Mouse (Mus musculus) induced T-regulatory cell, adult 2 months (primary cell): ENCODE results near the gene Rnf152.

Experiments
- DNase-seq: peaks from one replicate; pipeline ENCODE4 v3.0.0-alpha.2; 2012; ENCODE audit warnings: low read depth

Gene Rnf152

DNA sequence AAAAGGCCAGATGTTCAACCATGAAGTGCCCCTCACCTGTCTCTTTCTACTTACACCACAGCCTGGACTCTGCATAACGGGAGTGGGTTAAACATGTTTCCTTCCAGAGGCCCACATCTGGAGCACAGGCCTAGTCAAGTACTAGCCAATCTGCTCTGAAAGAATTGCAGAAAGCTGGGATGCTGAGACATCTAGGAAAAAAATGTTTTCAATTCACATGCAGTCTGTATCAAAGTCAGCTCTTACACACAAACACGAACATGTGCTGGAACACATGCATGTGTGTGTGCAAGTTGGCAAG lies 44.0 kb downstream of the Rnf152 start:
- DNase-seq, result no peak

DNA sequence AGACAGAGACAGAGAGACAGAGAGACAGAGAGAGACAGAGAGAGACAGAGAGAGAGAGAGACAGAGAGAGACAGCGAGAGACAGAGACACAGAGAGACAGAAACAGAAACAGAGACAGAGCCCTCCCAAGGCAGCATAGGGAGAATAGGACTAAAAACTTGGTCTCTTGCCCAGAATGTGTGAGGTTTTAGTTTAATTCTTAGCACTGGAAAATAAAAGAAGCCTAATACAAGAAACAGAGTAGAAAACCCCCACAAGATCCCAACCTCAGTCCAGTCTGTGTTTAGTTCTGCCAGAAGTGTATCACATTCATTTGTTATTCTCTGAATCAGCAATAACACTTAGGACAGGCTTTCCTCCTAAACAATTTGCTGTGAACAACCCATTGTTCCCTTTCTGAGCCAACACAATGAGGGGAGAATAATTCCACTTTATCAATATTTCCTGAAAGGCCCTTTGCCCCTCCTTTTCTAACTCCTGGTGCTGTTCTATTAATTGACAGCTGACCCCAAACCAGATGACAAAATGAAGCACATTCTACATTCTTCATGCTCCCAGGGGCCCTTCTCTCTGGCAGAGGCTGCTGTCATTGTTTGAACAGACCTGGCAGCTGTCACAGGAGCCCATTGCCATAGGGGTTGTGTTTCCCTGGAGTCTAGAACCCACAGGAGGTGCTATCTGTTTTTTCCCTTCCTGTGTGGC lies 44.5 kb downstream of the Rnf152 start:
- no peak for DNase-seq

GRCm38 (mm10) chr1:105302164-105302563 lies 54.3 kb downstream of the Rnf152 start:
- DNase-seq, result no peak

DNA sequence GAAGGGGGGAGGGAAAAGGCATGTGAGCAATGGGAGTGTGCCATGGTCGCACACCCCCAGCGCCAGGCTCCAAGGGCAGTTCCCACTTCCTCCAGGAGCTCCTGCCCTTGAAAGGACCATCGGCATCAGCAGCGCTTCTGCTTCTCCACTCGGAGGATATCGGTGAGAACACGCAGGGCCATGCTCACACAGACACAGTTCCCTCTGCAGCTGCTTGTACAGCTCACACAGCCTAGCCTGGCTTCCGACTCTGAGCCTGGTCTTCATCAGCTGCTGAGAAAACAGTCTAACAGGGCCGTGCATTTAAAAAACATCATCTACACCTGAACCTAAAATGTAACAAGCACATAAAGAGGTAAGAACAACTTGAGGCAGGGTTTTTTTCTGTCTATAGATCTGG lies 54.7 kb downstream of the Rnf152 start:
- DNase-seq, result no peak

- DNase-seq, result peak; percentile 37
Measured at GRCm38 (mm10) chr1:105291859-105292258, 64.7 kb downstream of the Rnf152 start.

- no peak for DNase-seq
Measured at GRCm38 (mm10) chr1:105287536-105287935, 69.0 kb downstream of the Rnf152 start.

DNA sequence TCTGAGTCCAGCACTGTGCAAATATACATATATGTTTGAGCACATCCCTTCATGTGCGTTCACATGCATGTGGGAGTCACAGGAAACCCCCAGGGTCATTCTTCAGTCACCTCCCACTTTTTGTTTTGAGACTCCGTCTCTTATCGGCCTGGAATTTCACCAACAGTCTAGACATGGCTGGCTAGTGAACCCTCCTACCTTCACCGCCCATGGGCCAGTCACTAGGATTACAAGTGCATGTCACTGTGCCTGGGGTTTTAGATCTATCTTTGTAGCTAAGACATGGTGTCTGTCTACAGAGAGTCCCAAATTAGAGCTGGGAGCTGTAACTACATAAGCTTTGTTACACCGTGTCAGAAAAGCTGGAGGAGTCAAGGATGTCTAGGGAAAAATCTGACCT lies 69.6 kb downstream of the Rnf152 start:
- DNase-seq, result no peak

- DNase-seq, result no peak
Measured at GRCm38 (mm10) chr1:105285001-105285400, 71.5 kb downstream of the Rnf152 start.

DNA sequence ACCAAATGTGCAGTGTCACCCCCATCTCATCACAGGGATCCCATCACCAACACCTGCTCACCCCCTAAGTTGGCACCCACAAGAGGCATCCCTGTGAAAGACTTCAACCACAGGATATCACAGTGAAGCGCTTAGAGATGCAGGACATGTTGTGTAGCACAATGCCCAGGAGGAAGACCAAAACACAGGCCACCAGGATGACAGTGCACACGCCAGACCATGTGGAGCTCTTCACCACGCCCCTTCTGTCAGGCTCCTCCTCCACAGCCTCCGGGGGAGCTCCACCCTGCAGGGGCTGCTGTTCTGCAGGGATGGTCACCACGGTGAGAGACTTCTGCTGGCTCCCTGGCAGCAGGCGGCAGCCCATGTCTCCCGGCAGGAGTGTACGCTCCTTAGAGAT lies 72.4 kb downstream of the Rnf152 start:
- DNase-seq, result no peak

- DNase-seq, result no peak
Measured at GRCm38 (mm10) chr1:105281277-105281676, 75.2 kb downstream of the Rnf152 start.

DNA sequence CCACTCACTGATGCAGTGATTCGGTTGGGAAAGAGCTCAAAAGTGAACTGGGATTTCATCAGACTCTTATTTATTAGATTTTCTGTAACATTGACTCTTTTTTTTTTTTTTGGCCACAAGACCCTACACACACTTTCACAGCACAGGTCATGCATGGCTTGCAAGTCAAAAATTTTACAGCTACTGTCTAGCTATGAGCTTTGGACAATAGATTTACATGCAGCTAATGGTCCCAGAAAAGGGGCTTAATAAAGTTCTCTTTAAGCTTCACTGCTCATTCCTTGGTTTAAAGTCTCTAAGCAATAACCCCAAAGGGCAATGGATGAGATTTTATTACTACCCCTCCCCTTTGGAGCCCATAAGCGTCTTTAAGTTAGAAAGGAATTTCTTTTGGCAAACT lies 76.3 kb downstream of the Rnf152 start:
- DNase-seq, result no peak

- DNase-seq, result no peak
Measured at GRCm38 (mm10) chr1:105274500-105275194, 81.9 kb downstream of the Rnf152 start.

DNA sequence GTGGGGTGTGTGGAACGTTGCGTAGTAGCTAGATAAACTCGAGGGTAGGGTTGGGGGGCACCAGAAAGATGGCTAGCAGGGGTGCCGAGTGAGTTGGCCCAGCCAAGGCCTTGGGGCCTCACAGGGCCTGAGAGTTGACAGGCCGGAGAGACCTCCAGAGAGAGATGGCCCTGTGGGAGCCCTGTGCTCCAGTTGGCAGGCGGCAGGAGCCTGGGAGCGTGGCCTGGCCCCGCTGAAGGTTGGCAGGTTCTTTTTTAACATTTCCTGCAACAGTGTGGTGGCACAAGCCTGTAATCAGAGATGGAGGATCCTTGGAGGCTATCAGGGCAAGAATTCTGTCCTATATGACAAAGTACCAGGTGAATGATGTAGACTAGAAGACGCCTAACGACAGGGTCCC lies 85.4 kb downstream of the Rnf152 start:
- no peak for DNase-seq

DNA sequence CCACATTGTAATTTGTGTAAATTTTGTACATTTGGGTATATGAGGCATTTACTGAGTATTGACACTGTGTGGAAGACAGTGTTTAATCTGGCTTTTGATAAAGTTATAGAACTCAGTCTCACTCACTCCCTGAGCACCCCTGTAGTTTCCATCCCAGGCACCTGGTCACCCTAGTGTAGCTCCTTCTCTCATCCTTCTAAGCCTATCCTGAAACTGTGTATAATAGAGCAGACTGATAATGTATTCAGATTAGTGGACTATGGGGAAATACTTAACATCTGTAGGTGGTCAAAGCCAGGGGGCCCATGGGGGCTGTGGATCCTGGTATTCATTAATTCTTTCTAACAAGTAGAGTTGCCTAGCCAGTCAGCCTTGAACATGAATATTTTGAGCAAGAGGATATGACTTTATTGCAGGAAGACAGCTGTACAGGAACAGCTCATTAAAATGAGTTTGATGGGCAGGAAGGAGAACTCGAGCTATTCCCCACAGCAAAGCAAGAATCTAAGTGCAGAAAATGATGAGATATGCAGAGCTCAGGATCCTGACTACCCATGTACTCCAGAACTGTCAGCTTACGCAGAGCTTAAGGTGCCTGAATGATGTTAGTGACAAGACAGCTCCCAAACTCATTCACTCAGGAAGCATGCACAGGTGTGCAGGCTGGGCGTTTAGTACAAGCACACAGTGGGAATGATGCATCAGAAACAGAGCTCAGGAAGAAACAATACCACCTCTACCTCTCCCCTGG lies 93.1 kb downstream of the Rnf152 start:
- DNase-seq, result no peak

DNA sequence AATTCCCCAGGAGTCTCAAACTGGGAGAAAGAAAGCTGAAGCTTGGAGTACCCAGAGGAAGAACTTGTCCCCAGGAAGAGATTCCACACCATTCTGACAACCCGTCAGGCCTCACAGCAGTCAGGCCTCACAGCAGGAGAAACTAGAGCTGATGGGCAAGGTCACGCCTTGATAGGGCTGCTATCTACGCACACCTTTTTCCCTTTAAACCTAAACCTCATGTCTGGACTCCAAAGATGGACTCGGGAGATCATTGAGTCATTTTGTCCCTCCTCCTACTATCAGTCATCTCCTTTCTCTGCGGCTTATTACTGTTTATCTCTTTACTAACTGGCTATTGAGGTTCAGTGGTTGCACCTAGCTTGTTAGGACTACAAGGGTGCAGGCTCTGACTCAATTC lies 96.3 kb downstream of the Rnf152 start:
- DNase-seq, result no peak

- no peak for DNase-seq
Measured at GRCm38 (mm10) chr1:105257199-105257598, 99.3 kb downstream of the Rnf152 start.

DNA sequence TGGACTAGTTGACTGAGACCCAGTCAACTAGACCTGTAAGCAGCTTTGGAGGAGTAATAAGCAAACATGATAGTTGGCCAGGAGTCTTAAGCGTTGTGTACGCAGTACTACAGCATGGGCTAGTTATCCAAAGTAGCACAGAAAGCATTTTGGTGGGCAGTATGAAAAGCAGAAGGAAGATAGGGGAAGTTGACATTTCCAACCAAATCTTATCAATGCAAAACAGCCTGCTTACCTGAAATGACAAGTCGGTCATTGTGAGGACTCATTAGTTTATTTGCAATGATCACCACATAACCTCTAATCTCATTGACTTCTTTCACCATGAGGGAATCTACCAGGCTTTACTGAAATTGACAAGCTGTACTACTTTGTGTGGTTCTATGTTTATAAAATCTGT lies 107.3 kb downstream of the Rnf152 start:
- no peak for DNase-seq

DNA sequence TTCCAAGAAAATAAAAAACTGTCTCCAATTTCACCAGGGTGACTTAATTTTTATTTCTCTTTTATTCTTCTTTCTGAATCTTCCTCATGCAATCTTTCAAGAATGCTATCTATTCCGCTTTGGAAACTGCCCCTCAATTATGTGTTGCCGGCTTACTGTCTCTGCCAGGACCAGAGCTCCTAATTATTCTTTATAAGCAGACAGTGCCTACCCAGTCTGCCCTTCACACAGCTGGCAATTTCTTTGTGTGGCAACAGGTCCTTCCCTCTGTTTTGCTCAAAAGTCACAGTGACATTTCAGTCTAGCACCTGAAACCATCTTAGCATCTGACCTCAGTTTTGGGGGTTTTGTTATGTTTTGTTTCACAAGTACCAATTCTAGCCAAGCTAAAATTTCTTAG lies 109.9 kb downstream of the Rnf152 start:
- no peak for DNase-seq

GRCm38 (mm10) chr1:105246075-105246574 lies 110.4 kb downstream of the Rnf152 start:
- DNase-seq, result no peak

- DNase-seq, result no peak
Measured at GRCm38 (mm10) chr1:105243359-105244142, 113.0 kb downstream of the Rnf152 start.

GRCm38 (mm10) chr1:105240185-105240584 lies 116.3 kb downstream of the Rnf152 start:
- no peak for DNase-seq
